ENCODE assay signal across 12 mouse cellular contexts in the genomic region with DNA sequence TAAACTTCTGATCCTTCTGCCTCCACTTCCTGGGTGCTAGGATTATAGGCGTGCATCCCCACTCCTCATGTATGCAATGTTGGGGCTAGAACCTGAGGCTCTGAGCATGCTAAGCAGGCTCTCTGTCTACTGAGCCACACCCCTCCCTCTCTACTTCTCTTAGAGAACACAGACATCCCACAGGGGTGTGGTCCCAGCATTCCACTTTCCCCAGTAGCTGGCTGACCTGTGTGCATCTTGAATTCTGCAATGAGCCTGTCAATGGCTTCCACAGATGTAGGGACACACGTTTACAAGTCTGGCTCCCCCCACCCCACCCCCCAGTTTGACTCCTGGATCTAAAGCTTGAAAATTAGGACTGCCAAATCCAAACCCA.
"Had no signal": no experiment of that assay in that cellular context is flagged by ENCODE, and none has a peak within 500 bp of the region (broad histone marks: within the 10 kb centered on the region; RNA-seq: fewer than 3 reads in every experiment).

No protein-coding gene starts in this region.

- H3K27me3 ChIP-seq: limb, embryonic 12.5 days had no signal

- H3K9ac ChIP-seq: limb, embryonic 12.5 days; liver, embryonic 14.5 days; midbrain, embryonic 12.5 days had no signal

- H3K4me3 ChIP-seq: limb, embryonic 12.5 days; midbrain, embryonic 12.5 days had no signal

- H3K9me3 ChIP-seq: limb, embryonic 12.5 days; midbrain, embryonic 12.5 days had no signal

- H3K36me3 ChIP-seq: limb, embryonic 12.5 days; midbrain, embryonic 12.5 days had no signal

- H3K4me1 ChIP-seq: midbrain, embryonic 12.5 days had no signal

- H3K27ac ChIP-seq: kidney, postnatal 0 days; limb, embryonic 12.5 days; liver, embryonic 14.5 days; midbrain, embryonic 12.5 days had no signal

- ATAC-seq: midbrain, embryonic 16.5 days had no signal

- H3K4me2 ChIP-seq: limb, embryonic 12.5 days; midbrain, embryonic 12.5 days had no signal

- DNase-seq: kidney, adult 8-10 months; kidney, postnatal 36 days; layer of hippocampus, adult 9-11 months; layer of hippocampus, postnatal 36 days; lung, adult 18-20 months; right cerebral cortex, postnatal 25 days; thymus, adult 18-20 months had no signal
